Mouse (Mus musculus): ENCODE results near the gene Tln1. TPM values are rescaled to one million over a fixed set of nuclear protein-coding genes. Genes with fewer than 3 reads are reported as not detected.

Gene Tln1
- total and polyA plus RNA-seq, 2 experiments from 2014 or later = 77.2 to 141 TPM

- Histone ChIP-seq H3K4me1 (ENCODE audit: control insufficient read depth, insufficient read depth) (peaks cover 27% of the 10 kb centered on the region), H3K27ac (ENCODE audit: low read depth) (peak within 1 kb of the TSS; percentile 78), H3K36me3 (replicated peaks; ENCODE audit: control insufficient read depth, insufficient read depth, low read length) (peaks cover 40% of the 10 kb centered on the region), H3K9ac (replicated peaks; ENCODE audit: low read depth, low read length) (peak within 1 kb of the TSS; percentile 77), H3K4me3 (ENCODE audit: low read depth, low read length) (peak within 1 kb of the TSS; percentile 80), H3K4me2 (ENCODE audit: low read depth, low read length) (peak within 1 kb of the TSS; percentile 96), H3K27me3 (ENCODE audit: control insufficient read depth, insufficient read depth, low read length) (no peaks in the 10 kb centered on the region), H3K9me3 (replicated peaks; ENCODE audit: control insufficient read depth, low read length) (no peaks in the 10 kb centered on the region)
- under 1% methylated on average over 76 of the region's 76 CpGs for whole genome bisulfite sequencing
- ATAC-seq (ENCODE audit: insufficient read depth, low read depth) = peak; percentile 93
- peak; percentile 88 for DNase-seq (ENCODE audit: low spot score)
- no peak for TF ChIP-seq CTCF (IDR thresholded peaks at IDR 0.05; ENCODE audit: low read depth)
- TF ChIP-seq EP300 (IDR thresholded peaks at IDR 0.05; ENCODE audit: low read depth) = no peak
Measured at GRCm38 (mm10) chr4:43578376-43579204, 16.1 kb upstream of the Tln1 start, which contains the start of the genes Rgp1 and Gba2. TSS of gene Rgp1 (plus strand) at chr4:43578715. TSS of gene Gba2 (minus strand) at chr4:43578873.

GRCm38 (mm10) chr4:43577237-43577881 lies 14.9 kb upstream of the Tln1 start:
- Histone ChIP-seq H3K4me2 (ENCODE audit: low read depth, low read length) (peak overlapping the region; percentile 96), H3K36me3 (replicated peaks; ENCODE audit: control insufficient read depth, insufficient read depth, low read length) (peaks cover 40% of the 10 kb centered on the region), H3K9ac (replicated peaks; ENCODE audit: low read depth, low read length) (peak overlapping the region; percentile 77), H3K27ac (ENCODE audit: low read depth) (no peak overlapping the region), H3K4me3 (ENCODE audit: low read depth, low read length) (peak overlapping the region; percentile 80), H3K4me1 (ENCODE audit: control insufficient read depth, insufficient read depth) (peaks cover 27% of the 10 kb centered on the region), H3K27me3 (ENCODE audit: control insufficient read depth, insufficient read depth, low read length) (no peaks in the 10 kb centered on the region), H3K9me3 (replicated peaks; ENCODE audit: control insufficient read depth, low read length) (no peaks in the 10 kb centered on the region)
- WGBS = 18% methylated on average over 8 of the region's 8 CpGs
- ATAC-seq (ENCODE audit: insufficient read depth, low read depth) (no peak), DNase-seq (ENCODE audit: low spot score) (peak; percentile 9)
- TF ChIP-seq EP300 (IDR thresholded peaks at IDR 0.05; ENCODE audit: low read depth) (no peak), CTCF (IDR thresholded peaks at IDR 0.05; ENCODE audit: low read depth) (no peak)

GRCm38 (mm10) chr4:43575356-43575755 lies 12.9 kb upstream of the Tln1 start:
- Histone ChIP-seq H3K4me2 (ENCODE audit: low read depth, low read length) (no peak overlapping the region), H3K9me3 (replicated peaks; ENCODE audit: control insufficient read depth, low read length) (no peaks in the 10 kb centered on the region), H3K4me3 (ENCODE audit: low read depth, low read length) (no peak overlapping the region), H3K27ac (ENCODE audit: low read depth) (no peak overlapping the region), H3K4me1 (ENCODE audit: control insufficient read depth, insufficient read depth) (peaks cover 27% of the 10 kb centered on the region), H3K9ac (replicated peaks; ENCODE audit: low read depth, low read length) (no peak overlapping the region), H3K27me3 (ENCODE audit: control insufficient read depth, insufficient read depth, low read length) (no peaks in the 10 kb centered on the region), H3K36me3 (replicated peaks; ENCODE audit: control insufficient read depth, insufficient read depth, low read length) (peaks cover 40% of the 10 kb centered on the region)
- DNase-seq (ENCODE audit: low spot score) (no peak), ATAC-seq (ENCODE audit: insufficient read depth, low read depth) (no peak)
- TF ChIP-seq EP300 (IDR thresholded peaks at IDR 0.05; ENCODE audit: low read depth) (no peak), CTCF (IDR thresholded peaks at IDR 0.05; ENCODE audit: low read depth) (no peak)
- 64% methylated on average over 2 of the region's 2 CpGs for WGBS

- peaks cover 19% of the 10 kb centered on the region for H3K4me1 ChIP-seq (ENCODE audit: control insufficient read depth, insufficient read depth)
- TF ChIP-seq EP300 (IDR thresholded peaks at IDR 0.05; ENCODE audit: low read depth) = no peak
- TF ChIP-seq CTCF (IDR thresholded peaks at IDR 0.05; ENCODE audit: low read depth) = no peak
- no peak for DNase-seq (ENCODE audit: low spot score)
- no peaks in the 10 kb centered on the region for H3K27me3 ChIP-seq (ENCODE audit: control insufficient read depth, insufficient read depth, low read length)
- peak overlapping the region; percentile 9; the same call in 1 of the 2 replicates for H3K27ac ChIP-seq (ENCODE audit: low read depth)
- WGBS = 61% methylated on average over 4 of the region's 4 CpGs
- no peak overlapping the region for H3K9ac ChIP-seq (replicated peaks; ENCODE audit: low read depth, low read length)
- no peak for ATAC-seq (ENCODE audit: insufficient read depth, low read depth)
- H3K36me3 ChIP-seq (replicated peaks; ENCODE audit: control insufficient read depth, insufficient read depth, low read length) = peaks cover 58% of the 10 kb centered on the region
- no peaks in the 10 kb centered on the region for H3K9me3 ChIP-seq (replicated peaks; ENCODE audit: control insufficient read depth, low read length)
- no peak overlapping the region for H3K4me3 ChIP-seq (ENCODE audit: low read depth, low read length)
- H3K4me2 ChIP-seq (ENCODE audit: low read depth, low read length) = no peak overlapping the region
Measured at GRCm38 (mm10) chr4:43573561-43573960, 11.1 kb upstream of the Tln1 start.

DNA sequence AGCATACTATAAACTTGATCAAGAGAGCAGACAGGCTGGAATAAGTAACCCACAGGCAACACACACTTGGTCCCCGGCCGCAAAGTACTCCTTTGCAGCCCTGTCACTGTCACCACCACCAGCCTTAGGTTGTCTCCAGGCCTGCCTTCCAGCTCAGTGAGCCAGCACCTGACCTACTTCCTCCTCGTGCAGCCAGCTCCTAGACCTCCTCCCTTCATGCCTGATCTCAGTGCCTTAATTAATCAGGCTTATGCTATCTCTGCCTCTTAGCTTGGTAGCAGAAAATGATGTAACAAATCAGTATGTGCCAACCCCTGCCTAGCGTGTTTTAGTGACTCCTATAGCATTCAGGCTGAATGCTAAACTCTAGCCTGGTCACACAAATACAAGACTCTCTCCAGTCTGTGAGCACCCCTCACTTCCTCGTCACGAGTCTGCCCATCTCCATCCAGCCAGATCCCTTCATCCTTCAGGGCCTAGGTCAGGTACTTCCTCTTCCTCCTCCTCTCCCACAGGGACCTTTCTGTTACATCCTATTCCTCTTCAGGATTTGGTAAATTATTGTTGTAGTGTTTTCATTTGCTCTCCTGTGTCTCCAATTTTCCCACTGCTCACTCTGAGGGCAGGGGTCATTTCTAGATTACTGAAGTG lies 9.0 kb upstream of the Tln1 start:
- Histone ChIP-seq H3K4me1 (ENCODE audit: control insufficient read depth, insufficient read depth) (peaks cover 10% of the 10 kb centered on the region), H3K36me3 (replicated peaks; ENCODE audit: control insufficient read depth, insufficient read depth, low read length) (peaks cover 78% of the 10 kb centered on the region), H3K9ac (replicated peaks; ENCODE audit: low read depth, low read length) (no peak overlapping the region), H3K27ac (ENCODE audit: low read depth) (no peak overlapping the region), H3K4me3 (ENCODE audit: low read depth, low read length) (no peak overlapping the region), H3K9me3 (replicated peaks; ENCODE audit: control insufficient read depth, low read length) (no peaks in the 10 kb centered on the region), H3K27me3 (ENCODE audit: control insufficient read depth, insufficient read depth, low read length) (no peaks in the 10 kb centered on the region), H3K4me2 (ENCODE audit: low read depth, low read length) (no peak overlapping the region)
- 78% methylated on average over 6 of the region's 6 CpGs for WGBS
- TF ChIP-seq CTCF (IDR thresholded peaks at IDR 0.05; ENCODE audit: low read depth) (no peak), EP300 (IDR thresholded peaks at IDR 0.05; ENCODE audit: low read depth) (no peak)
- ATAC-seq (ENCODE audit: insufficient read depth, low read depth) = no peak
- no peak for DNase-seq (ENCODE audit: low spot score)

Data from heart, postnatal 0 days (tissue).